Mouse (Mus musculus) lung, embryonic 16.5 days (tissue): ENCODE measurements at regions not wholly inside any gene's neighbourhood (a gene's known extent, or its start where the extent isn't known, plus 50 kb on each side); places are given as distances from the start of the nearest gene placed in this dataset.
A peak's percentile ranks its signal among the peaks of the same experiment; 100 is the strongest.

Experiments used
- ATAC-seq: fragments of 200-750 bp; cut with Nextera tagmentation; 2 replicates; pipeline ENCODE4 v1.8.0; 2017; ENCODE audit warnings: low read depth, mild to moderate bottlenecking, moderate library complexity
- H3K27ac ChIP-seq: fragments of 300-500 bp; sonication (generic); 2 replicates; pipeline ENCODE4 v1.5.1; 2014; ENCODE audit warnings: mild to moderate bottlenecking, control low read depth, low read length
- H3K27me3 ChIP-seq: fragments of 300-500 bp; sonication (generic); 2 replicates; pipeline ENCODE4 v1.6.1; 2014; ENCODE audit warnings: low read depth, low read length, mixed read lengths; ENCODE audit not compliant: control insufficient read depth, insufficient read depth
- H3K36me3 ChIP-seq: fragments of 300-500 bp; sonication (generic); 2 replicates; pipeline ENCODE4 v1.6.1; 2014; ENCODE audit warnings: low read length; ENCODE audit not compliant: control insufficient read depth, insufficient read depth
- H3K4me1 ChIP-seq: fragments of 300-500 bp; sonication (generic); replicated peaks from 2 replicates; pipeline ENCODE4 v1.6.1; 2014; ENCODE audit warnings: low read length, mixed read lengths; ENCODE audit not compliant: control insufficient read depth, insufficient read depth
- H3K4me2 ChIP-seq: fragments of 300-500 bp; sonication (generic); 2 replicates; pipeline ENCODE4 v1.6.1; 2014; ENCODE audit warnings: low read depth, low read length, control low read depth
- H3K4me3 ChIP-seq: fragments of 300-500 bp; sonication (generic); 2 replicates; pipeline ENCODE4 v1.5.1; 2014; ENCODE audit warnings: mild to moderate bottlenecking, low read length, control low read depth
- H3K9ac ChIP-seq: fragments of 300-500 bp; sonication (generic); 2 replicates; pipeline ENCODE4 v1.6.1; 2014; ENCODE audit warnings: low read length, control low read depth
- H3K9me3 ChIP-seq: fragments of 300-500 bp; sonication (generic); 2 replicates; pipeline ENCODE4 v1.6.1; 2016; ENCODE audit warnings: low read length; ENCODE audit not compliant: control insufficient read depth
- WGBS: fragments of 180-500 bp; shearing (Covaris S2); extraction: QIAGEN DNeasy Blood & Tissue Kit; methylation state at CpG from one replicate; pipeline ENCODE4 v1.1.7; 2014; 5-methylcytosine and 5-hydroxymethylcytosine counted together

GRCm38 (mm10) chr13:19911860-19912584 is 88.0 kb upstream of the Gpr141 start:
- no peaks in the 10 kb centered on the region for H3K27me3 ChIP-seq
- no peak overlapping the region for H3K9ac ChIP-seq
- WGBS, result 35% methylated on average over 5 of the region's 5 CpGs
- ATAC-seq, result no peak; the same call in 1 of the 2 replicates
- H3K4me1 ChIP-seq, result no peaks in the 10 kb centered on the region
- H3K4me3 ChIP-seq, result no peak overlapping the region
- no peak overlapping the region for H3K27ac ChIP-seq
- no peaks in the 10 kb centered on the region for H3K9me3 ChIP-seq
- no peaks in the 10 kb centered on the region for H3K36me3 ChIP-seq
- H3K4me2 ChIP-seq, result no peak overlapping the region

GRCm38 (mm10) chr13:19902786-19903185 is 78.7 kb upstream of the Gpr141 start:
- Histone ChIP-seq H3K4me1 (no peaks in the 10 kb centered on the region), H3K4me3 (no peak overlapping the region), H3K4me2 (no peak overlapping the region), H3K9me3 (no peaks in the 10 kb centered on the region), H3K36me3 (no peaks in the 10 kb centered on the region), H3K9ac (no peak overlapping the region), H3K27me3 (no peaks in the 10 kb centered on the region), H3K27ac (no peak overlapping the region)
- no peak for ATAC-seq
- WGBS, result 80% methylated on average over 4 of the region's 4 CpGs

- Histone ChIP-seq H3K4me2 (no peak overlapping the region), H3K27ac (no peak overlapping the region), H3K36me3 (no peaks in the 10 kb centered on the region), H3K9ac (no peak overlapping the region), H3K9me3 (no peaks in the 10 kb centered on the region), H3K27me3 (no peaks in the 10 kb centered on the region), H3K4me3 (no peak overlapping the region), H3K4me1 (no peaks in the 10 kb centered on the region)
- no peak for ATAC-seq
- 70% methylated on average over 1 of the region's 1 CpGs for WGBS
These were observed 73.1 kb upstream of the Gpr141 start for GRCm38 (mm10) chr13:19897191-19897590.

GRCm38 (mm10) chr13:19888983-19889773 is 65.1 kb upstream of the Gpr141 start:
- H3K4me2 ChIP-seq, result no peak overlapping the region
- H3K36me3 ChIP-seq, result no peaks in the 10 kb centered on the region
- H3K4me3 ChIP-seq, result no peak overlapping the region
- no peak overlapping the region for H3K27ac ChIP-seq
- no peak overlapping the region for H3K9ac ChIP-seq
- H3K9me3 ChIP-seq, result no peaks in the 10 kb centered on the region
- ATAC-seq, result no peak
- WGBS, result 80% methylated on average over 11 of the region's 11 CpGs
- no peaks in the 10 kb centered on the region for H3K27me3 ChIP-seq
- no peaks in the 10 kb centered on the region for H3K4me1 ChIP-seq

GRCm38 (mm10) chr13:19883896-19884658 is 60.0 kb upstream of the Gpr141 start:
- Histone ChIP-seq H3K9ac (no peak overlapping the region), H3K9me3 (no peaks in the 10 kb centered on the region), H3K4me3 (no peak overlapping the region), H3K27ac (no peak overlapping the region), H3K27me3 (no peaks in the 10 kb centered on the region), H3K4me1 (no peaks in the 10 kb centered on the region; the same call in 1 of the 2 replicates), H3K36me3 (no peaks in the 10 kb centered on the region), H3K4me2 (no peak overlapping the region)
- 78% methylated on average over 7 of the region's 7 CpGs for WGBS
- no peak for ATAC-seq

GRCm38 (mm10) chr13:19882889-19883288 is 58.8 kb upstream of the Gpr141 start:
- 51% methylated on average over 4 of the region's 4 CpGs for WGBS
- peak; percentile 72 for ATAC-seq
- H3K9me3 ChIP-seq, result no peaks in the 10 kb centered on the region
- no peaks in the 10 kb centered on the region; the same call in 1 of the 2 replicates for H3K4me1 ChIP-seq
- no peaks in the 10 kb centered on the region for H3K27me3 ChIP-seq
- H3K36me3 ChIP-seq, result no peaks in the 10 kb centered on the region
- no peak overlapping the region for H3K4me2 ChIP-seq
- no peak overlapping the region for H3K4me3 ChIP-seq
- H3K27ac ChIP-seq, result no peak overlapping the region
- no peak overlapping the region for H3K9ac ChIP-seq

- Histone ChIP-seq H3K4me3 (no peak overlapping the region), H3K27me3 (no peaks in the 10 kb centered on the region), H3K9me3 (no peaks in the 10 kb centered on the region), H3K27ac (no peak overlapping the region), H3K4me1 (no peaks in the 10 kb centered on the region; the same call in 1 of the 2 replicates), H3K4me2 (no peak overlapping the region), H3K36me3 (no peaks in the 10 kb centered on the region), H3K9ac (no peak overlapping the region)
- no peak for ATAC-seq
- 73% methylated on average over 5 of the region's 5 CpGs for WGBS
These were observed 57.7 kb upstream of the Gpr141 start for GRCm38 (mm10) chr13:19881772-19882171.

- Histone ChIP-seq H3K9me3 (no peaks in the 10 kb centered on the region), H3K27ac (no peak overlapping the region), H3K4me3 (no peak overlapping the region), H3K27me3 (no peaks in the 10 kb centered on the region), H3K4me2 (no peak overlapping the region), H3K36me3 (no peaks in the 10 kb centered on the region), H3K4me1 (no peaks in the 10 kb centered on the region), H3K9ac (no peak overlapping the region)
- 82% methylated on average over 7 of the region's 7 CpGs for WGBS
- ATAC-seq, result no peak
These were observed 50.7 kb upstream of the Gpr141 start for GRCm38 (mm10) chr13:19874621-19875249.
